Mouse (Mus musculus) ES-E14 (cell line): Measurements from ENCODE around the gene Vps8.

Source experiments
- CHD2 ChIP-seq: IDR thresholded peaks from 2 replicates; pipeline ENCODE4 v1.6.1; 2014; ENCODE audit warnings: mild to moderate bottlenecking, low read depth, low read length, inconsistent platforms
- HCFC1 ChIP-seq: IDR thresholded peaks from 2 replicates; pipeline ENCODE4 v1.6.1; 2012; ENCODE audit warnings: low read length, inconsistent platforms, borderline replicate concordance; ENCODE audit not compliant: insufficient read depth
- MAFK ChIP-seq: IDR thresholded peaks from 2 replicates; pipeline ENCODE4 v1.6.1; 2014; ENCODE audit warnings: mild to moderate bottlenecking, low read depth, low read length, inconsistent platforms; ENCODE audit not compliant: insufficient read depth
- ZNF384 ChIP-seq: IDR thresholded peaks from 2 replicates; pipeline ENCODE4 v1.6.1; 2012; ENCODE audit warnings: low read depth, low read length, inconsistent platforms

GRCm38 (mm10) chr16:21499656-21500055 lies 76.7 kb downstream of the Vps8 start:
- TF ChIP-seq CHD2: no peak
- TF ChIP-seq HCFC1: no peak
- no peak for TF ChIP-seq ZNF384
- TF ChIP-seq MAFK: no peak
